Mouse (Mus musculus): Measurements from ENCODE around the gene Klf12.

DNA sequence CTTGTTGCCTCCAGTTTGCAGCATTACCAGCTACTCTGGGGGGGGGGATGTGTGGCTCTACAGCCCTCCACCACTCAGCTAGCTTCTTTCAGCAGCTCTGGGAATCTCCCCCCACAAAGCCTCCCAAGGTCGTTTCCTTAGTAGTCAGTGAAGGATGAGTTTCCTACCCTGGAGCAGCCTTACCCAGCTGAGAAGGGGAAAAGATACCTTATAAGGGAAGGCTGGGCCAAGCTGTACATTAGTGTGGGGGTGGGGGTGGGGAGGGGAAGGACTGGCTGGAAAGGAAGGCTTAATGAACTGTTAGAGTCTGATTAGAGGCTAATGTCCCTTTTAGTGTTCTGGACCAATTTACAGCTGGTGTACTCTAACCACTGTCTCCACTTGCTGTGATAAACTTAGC is 172.7 kb downstream of the Klf12 start:
- TF ChIP-seq GATA1 (IDR thresholded peaks at IDR 0.05; ENCODE audit: borderline replicate concordance, low read length) (no peak), FLI1 (IDR thresholded peaks at IDR 0.05; ENCODE audit: low read length) (no peak)
